Mouse (Mus musculus) stomach, postnatal 0 days (tissue): Measurements from ENCODE around the gene Rtf2.

ENCODE experiments used
- CTCF ChIP-seq: IDR thresholded peaks from 2 replicates; pipeline ENCODE4 v1.5.1; 2016; ENCODE audit warnings: antibody characterized with exemption, low read depth, mild to moderate bottlenecking, moderate library complexity
- EP300 ChIP-seq: optimal IDR thresholded peaks from 2 replicates; pipeline ENCODE3; 2016; ENCODE audit warnings: antibody characterized with exemption

DNA sequence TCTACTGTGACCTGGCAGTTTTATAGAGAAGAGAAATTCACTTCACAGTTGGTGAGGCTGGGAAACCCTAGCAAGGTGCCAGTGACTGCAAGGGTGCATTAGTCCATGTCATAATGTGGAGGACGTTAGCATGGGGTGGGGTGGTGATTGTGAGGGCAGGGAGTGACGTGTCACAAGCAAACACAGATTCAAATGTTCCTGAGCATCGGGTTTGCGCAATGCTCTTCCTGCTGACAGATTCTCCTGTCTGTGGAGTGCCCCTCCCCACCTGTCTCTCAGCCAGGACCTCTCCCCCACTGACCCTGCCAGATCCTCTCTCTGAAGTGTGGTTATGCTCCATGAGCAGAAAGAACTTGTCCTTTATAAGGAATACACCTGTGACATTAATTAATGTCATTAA lies 8.0 kb downstream of the Rtf2 start:
- TF ChIP-seq EP300 = no peak
- no peak for TF ChIP-seq CTCF
